27 mouse cellular contexts compared by ENCODE assay signal in the genomic region with DNA sequence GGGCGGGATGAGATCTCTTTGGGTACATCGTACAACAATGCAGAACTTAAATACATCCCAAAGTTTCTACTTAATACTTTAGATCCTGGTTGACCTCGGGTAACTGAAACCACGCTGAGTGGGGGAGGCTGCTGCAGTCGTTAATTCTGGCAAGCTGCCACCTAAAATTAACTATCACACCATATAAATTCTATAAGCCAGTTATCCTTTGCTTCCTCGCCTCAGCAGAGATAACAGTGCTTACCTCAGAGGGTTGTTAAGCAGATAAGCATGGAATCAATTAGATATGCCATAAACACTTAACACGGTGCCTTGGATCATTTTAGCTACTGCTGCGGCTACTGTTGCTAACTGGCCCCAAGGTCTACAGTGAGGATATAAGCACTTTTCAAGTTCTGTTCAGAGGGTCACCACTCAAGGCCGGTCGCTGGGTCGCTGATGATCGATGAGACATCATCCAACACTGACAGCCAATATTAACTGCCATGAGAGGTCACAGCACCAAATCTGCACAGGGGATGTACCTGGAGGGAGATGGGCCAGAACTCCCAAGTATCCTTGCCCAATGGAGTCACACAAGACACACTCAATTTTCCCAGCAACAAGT. TPM values are rescaled to one million over a fixed set of nuclear protein-coding genes. Genes with fewer than 3 reads are reported as not detected.
"Had no signal": no experiment of that assay in that cellular context is flagged by ENCODE, and none has a peak within 500 bp of the region (broad histone marks: within the 10 kb centered on the region; RNA-seq: fewer than 3 reads in every experiment).

No protein-coding gene starts in this region.

- ATAC-seq: midbrain, embryonic 13.5 days; midbrain, embryonic 16.5 days had no signal

- H3K9ac ChIP-seq: liver, embryonic 14.5 days; lung, embryonic 14.5 days; midbrain, embryonic 13.5 days; neural tube, embryonic 13.5 days; neural tube, embryonic 15.5 days had no signal

- H3K4me3 ChIP-seq: megakaryocyte, embryonic 14.5 days; midbrain, embryonic 10.5 days; midbrain, embryonic 13.5 days; myocyte; neural tube, embryonic 13.5 days; neural tube, embryonic 15.5 days had no signal

- H3K9me3 ChIP-seq: megakaryocyte, embryonic 14.5 days; midbrain, embryonic 10.5 days; midbrain, embryonic 13.5 days; neural tube, embryonic 13.5 days; neural tube, embryonic 15.5 days had no signal

- DNase-seq: lung, adult 18-20 months; lung, embryonic 14.5 days; lung, postnatal 10 days; lung, postnatal 4 days; retina, postnatal 1 day; right cerebral cortex, adult 18-20 months; right cerebral cortex, postnatal 25 days; right cerebral cortex, postnatal 4 days; spleen, adult 18-20 months; thymus, adult 18-20 months; thymus, postnatal 14 days; thymus, postnatal 36 days had no signal

- H3K27ac ChIP-seq: liver, embryonic 14.5 days; midbrain, embryonic 10.5 days; midbrain, embryonic 13.5 days; neural tube, embryonic 13.5 days; neural tube, embryonic 15.5 days had no signal

- H3K4me2 ChIP-seq: lung, embryonic 14.5 days; midbrain, embryonic 13.5 days; neural tube, embryonic 13.5 days; neural tube, embryonic 15.5 days had no signal

- H3K27me3 ChIP-seq: megakaryocyte, embryonic 14.5 days; midbrain, embryonic 13.5 days; neural tube, embryonic 13.5 days; neural tube, embryonic 15.5 days had no signal

RNA-seq across cellular contexts. Expression of a gene that starts 50.8 kb away (rescaled TPM):
- polyA plus RNA-seq: liver, embryonic 14.5 days; liver, embryonic 16.5 days; lung, embryonic 14.5 days; lung, embryonic 16.5 days; midbrain, embryonic 10.5 days; midbrain, embryonic 13.5 days; midbrain, embryonic 16.5 days; myocyte; neural tube, embryonic 11.5 days; neural tube, embryonic 13.5 days; neural tube, embryonic 15.5 days; small intestine, adult 2 months; stomach, embryonic 14.5 days; stomach, embryonic 16.5 days; thymus, postnatal 0 days had no signal
